Mouse (Mus musculus) right cerebral cortex, postnatal 10 days (tissue): Measurements from ENCODE around the gene Mrpl21.
A peak's percentile ranks its signal among the peaks of the same experiment; 100 is the strongest.

ENCODE experiments used
- DNase-seq, 2 experiments: peaks; one replicate each; pipeline ENCODE4 v3.0.0; 2021; ENCODE audit warnings: low spot score in 2 of 2

Gene Mrpl21

GRCm38 (mm10) chr19:3282572-3283467 is at the start of gene Mrpl21, which contains the start of gene Ighmbp2:
Mrpl21 (plus strand) TSS chr19:3282901.
Ighmbp2 (minus strand) TSS chr19:3283017.
- DNase-seq: peak; percentile 95

DNA sequence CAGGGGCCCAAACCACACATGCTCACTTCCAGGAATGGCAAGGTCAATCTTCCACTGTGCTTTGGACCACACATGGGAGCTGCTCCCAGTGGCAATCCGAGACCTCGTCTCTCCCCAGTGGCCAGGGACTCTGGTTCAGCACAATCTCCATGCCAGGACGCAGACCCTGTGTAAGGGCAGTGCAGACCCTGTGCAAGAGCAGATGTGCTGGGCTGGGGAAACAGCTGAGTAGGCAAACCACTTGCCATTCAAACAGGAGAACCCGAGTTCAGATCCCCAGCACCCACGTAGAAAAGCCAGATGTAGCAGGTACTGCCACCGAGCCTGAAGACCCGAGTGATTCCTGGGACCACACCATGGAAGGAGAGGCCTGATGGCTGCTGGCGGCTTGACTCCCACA is 22.7 kb upstream of the Mrpl21 start:
- peak; percentile 15 to 17 for DNase-seq

DNA sequence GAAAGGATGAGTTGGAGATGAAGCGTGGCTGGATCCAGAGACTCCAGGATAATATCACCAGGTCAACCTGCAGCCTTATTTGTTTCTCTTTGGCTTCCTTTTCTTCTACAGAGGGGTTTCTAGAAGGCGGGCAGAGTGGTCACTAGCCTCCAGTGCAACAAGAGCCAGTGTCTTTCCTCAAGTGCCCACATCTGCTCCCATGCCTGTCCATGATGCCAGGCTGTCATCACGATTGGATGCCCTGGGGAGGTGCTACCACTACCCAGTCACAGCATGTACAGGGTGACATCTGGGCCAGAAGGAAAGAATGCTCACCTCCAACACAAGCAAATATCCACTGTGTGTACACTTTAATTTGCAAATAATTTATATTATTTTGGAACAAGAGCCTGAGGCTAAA is 22.1 kb upstream of the Mrpl21 start:
- no peak for DNase-seq

GRCm38 (mm10) chr19:3261336-3261735 is 21.4 kb upstream of the Mrpl21 start:
- DNase-seq: no peak

DNA sequence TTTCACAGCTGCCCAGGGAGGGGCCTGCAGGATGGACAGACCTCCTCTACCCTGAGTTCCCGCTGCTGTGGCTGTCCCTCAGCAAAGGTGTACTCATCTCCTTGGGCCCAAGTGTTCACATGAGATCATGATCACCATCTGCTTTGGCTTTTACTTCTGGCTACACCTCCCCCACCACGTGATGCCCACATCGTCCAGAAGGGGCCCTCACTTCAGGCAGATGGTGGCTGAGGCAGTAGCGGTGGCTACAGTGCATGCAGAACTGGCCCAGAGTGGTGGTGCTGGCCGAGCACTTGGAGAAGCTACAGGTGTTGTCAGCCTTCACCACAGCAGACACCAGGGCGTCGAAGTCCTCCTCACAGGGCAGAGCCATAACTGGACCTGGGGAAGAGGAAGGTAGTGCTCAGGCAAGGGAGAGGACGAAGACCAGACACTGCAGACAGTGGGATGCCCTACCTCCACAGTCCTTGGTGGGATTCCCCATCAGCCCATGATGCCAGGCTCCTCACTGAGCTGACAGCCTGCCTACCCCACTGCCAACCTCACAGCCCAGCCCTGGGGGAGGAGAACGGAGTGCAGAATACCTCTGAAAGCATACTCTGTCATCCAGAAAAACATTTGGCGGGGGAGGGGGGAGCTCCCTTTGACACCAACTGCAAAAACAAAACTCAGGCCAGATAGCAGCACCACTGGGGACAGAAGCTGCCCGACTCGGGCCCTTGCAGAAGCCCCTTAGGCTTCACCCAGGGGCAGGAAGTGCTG is 20.8 kb upstream of the Mrpl21 start:
- peak; percentile 19 to 25 for DNase-seq

GRCm38 (mm10) chr19:3264348-3264747 is 18.4 kb upstream of the Mrpl21 start:
- peak in 1 of 2 experiments; percentile 18 for DNase-seq

- peak; percentile 18 to 20 for DNase-seq
These were observed 17.5 kb upstream of the Mrpl21 start for GRCm38 (mm10) chr19:3265180-3265579.

GRCm38 (mm10) chr19:3266136-3266535 is 16.6 kb upstream of the Mrpl21 start:
- DNase-seq: no peak

GRCm38 (mm10) chr19:3266676-3267075 is 16.0 kb upstream of the Mrpl21 start:
- peak in 1 of 2 experiments; percentile 16 for DNase-seq

DNA sequence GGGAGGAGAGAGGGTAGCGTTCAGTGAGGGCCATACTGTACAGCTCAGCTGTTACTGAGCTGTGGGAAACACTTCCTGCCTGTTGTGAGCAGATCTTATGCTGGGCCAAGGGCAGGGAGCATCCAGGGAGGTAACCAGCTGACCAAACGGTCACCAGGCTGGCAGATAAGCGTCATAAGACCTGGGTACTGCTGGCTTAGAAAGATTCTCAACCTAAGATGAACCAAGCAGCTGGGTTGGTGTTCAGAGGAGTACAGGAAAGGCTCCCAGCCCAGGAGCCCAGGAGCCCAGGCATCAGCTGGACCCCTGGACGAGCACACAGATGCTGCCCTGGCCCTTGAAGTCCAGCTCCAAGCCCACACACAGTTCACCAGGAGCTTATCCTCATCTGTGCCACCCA is 15.4 kb upstream of the Mrpl21 start:
- DNase-seq: peak in 1 of 2 experiments; percentile 12

DNA sequence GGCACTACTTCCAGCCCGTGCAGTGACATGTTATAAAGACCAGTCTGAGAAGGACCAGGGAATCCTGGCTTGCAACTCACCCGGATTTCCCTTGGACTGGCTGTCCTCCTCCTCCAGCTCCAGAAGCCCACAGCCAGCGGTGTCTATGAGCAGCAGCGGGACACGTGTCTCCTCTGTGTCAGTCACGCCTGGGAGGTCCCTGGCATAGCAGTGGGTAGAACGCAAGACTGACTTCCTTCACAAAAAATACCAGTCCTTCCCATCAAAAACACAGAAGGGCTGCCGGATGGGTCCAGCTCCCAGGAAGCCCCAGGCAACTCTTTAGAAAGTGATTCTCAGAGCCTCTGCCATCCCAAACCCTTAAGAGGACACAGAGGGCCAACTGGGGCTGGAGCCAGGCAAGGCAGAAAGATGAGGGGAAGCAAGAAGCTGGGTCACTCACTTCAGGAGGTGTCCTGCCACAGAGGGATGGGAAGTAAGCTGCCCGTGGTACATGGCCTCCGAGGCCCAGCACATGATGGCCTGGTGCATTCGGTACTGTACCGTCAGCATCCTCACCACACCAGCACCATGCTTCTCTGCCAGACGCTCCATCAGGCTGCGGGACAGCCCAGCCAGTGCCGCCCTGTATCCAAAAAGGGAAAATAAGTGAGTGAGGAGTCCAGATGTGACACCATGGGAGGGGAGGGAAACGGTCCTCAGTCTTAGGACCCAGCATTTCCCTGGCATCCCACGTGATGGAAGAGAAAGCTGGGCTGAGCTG is 14.3 kb upstream of the Mrpl21 start:
- peak; percentile 16 to 17 for DNase-seq

- DNase-seq: peak in 1 of 2 experiments; percentile 15
These were observed 13.4 kb upstream of the Mrpl21 start for GRCm38 (mm10) chr19:3269279-3269678.

DNA sequence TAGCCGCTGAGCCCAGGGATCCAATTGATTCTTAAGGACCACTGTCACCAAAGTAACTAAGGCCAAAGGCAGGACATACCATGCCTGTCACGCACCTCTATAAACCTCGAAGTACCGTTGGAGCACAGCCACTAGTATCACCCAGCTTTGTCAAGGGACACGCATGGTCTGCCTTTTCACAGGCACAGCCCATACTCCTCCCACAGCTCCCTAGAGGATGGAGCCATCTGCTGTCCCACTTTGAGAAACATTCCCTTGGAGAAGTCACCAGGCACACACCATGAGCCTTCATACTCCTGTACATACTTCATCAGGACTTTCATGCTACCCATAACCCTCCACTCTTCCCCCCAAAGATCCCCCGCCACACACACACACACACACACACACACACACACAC is 12.9 kb upstream of the Mrpl21 start:
- DNase-seq: peak; percentile 21

GRCm38 (mm10) chr19:3271366-3271765 is 11.3 kb upstream of the Mrpl21 start:
- DNase-seq: no peak

DNA sequence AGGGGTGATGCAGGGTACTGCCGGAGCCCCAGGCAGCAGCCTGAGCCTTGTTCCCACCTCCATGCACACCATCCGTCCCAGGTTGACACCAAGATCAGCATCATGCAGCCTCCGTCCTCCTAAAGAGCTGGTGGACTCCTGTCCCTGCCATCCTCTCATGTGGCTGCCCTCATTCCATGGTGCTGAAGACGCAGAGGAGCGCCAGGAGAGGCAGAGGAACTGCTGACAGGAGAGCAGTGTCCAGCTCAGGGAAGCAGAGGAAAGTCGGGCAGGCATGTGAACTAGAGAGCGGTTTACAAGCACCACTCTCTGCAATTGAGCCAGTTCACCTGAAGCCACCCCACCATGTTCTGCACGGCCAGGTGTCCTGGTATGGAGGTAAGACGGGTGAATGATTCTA is 9.4 kb upstream of the Mrpl21 start:
- DNase-seq: peak in 1 of 2 experiments; percentile 16

DNA sequence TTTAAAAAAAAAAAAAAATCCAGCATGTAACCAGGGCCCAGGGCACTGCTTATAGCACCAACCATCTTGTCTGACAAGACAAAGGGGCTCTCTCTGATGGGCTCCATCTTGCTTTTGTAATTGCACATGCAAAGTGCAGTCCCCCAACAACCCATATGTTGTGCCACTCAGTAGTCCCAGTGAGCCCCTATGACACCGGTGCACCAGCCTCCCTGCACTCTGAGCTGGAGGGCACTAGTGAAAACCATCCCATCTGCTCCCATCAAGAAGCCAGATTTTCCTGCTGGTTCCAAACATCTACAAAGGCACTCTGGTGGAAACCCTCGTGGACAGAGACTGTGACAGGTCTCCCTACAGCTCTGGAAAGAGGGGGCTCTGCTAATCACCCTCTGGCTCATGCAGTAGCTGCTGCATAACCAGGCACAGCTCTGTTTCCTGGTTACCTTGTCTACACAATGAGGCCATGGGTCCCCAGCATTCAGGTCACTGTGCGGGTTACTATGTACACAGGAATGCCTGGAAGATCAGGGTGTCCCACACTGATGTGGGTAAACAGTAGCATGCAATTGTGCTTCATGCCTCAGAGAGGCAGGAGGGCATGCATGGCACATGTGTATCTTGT is 6.8 kb upstream of the Mrpl21 start:
- DNase-seq: peak in 1 of 2 experiments; percentile 10

- DNase-seq: no peak
These were observed 815 bp upstream of the Mrpl21 start for GRCm38 (mm10) chr19:3281886-3282285.

GRCm38 (mm10) chr19:3289006-3289405 is 6.3 kb downstream of the Mrpl21 start:
- DNase-seq: no peak

DNA sequence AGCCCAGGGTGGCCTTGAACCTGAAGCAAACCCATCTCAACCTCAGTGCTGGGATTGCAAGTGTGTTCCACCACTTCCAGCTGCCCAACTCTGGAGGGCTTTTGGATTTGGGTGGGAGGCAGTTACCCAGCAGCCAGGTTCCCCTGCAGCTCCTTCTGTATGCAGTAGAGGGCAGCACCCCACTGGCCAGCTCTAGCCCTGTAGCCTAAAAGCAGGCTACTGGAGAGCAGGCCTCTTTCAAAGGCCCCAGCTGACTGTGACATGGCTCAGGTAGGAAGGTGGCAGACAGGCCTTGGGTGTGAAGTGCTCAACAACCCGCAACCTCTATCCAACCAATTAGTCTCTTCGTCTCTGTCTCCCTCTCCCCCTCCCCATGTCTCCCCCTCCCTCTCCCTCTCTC is 9.3 kb downstream of the Mrpl21 start:
- peak; percentile 62 to 64 for DNase-seq

- DNase-seq: no peak
These were observed 10.3 kb downstream of the Mrpl21 start for GRCm38 (mm10) chr19:3292993-3293392.

GRCm38 (mm10) chr19:3295245-3295644 is 12.5 kb downstream of the Mrpl21 start:
- no peak for DNase-seq
